In the genomic region with DNA sequence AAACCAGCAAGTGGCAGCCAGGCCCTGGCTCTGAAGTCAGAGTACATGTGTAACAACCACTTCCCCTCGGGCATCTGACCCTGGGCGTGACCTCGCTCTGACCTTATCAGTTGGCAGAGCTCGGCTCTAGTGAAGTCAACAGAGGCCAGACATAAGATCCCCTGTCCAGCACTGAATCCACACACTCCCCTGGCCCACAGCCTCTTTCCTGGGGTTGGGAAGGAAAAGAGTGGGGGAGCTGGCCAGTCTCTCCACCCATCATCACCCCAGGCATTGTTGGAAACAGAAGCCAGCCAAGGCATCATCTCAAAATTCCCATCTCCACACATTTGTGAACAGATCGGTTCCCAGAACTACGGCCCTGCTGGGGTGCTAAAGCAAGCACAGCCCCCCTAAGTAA, we compare ENCODE assay signal across 17 mouse cellular contexts.
DNase-seq lines count a peak whose midpoint lies in the region; ATAC-seq and TF ChIP-seq lines count a peak whose summit lies in the region.
"Had no signal": no experiment of that assay in that cellular context is flagged by ENCODE, and none has a peak within 500 bp of the region (broad histone marks: within the 10 kb centered on the region; RNA-seq: fewer than 3 reads in every experiment).

No protein-coding gene starts in this region.

- H3K36me3 ChIP-seq in heart, embryonic 11.5 days (ENCODE audit: control insufficient read depth, insufficient read depth, low read length): no peaks in the 10 kb centered on the region
- H3K36me3 ChIP-seq: hindbrain, embryonic 15.5 days had no signal

- WGBS in heart, embryonic 11.5 days (ENCODE audit: insufficient replicate concordance): 17% methylated on average over 6 of the region's 6 CpGs
- WGBS in lung, adult 2 months: 48% methylated on average over 6 of the region's 6 CpGs

- H3K9ac ChIP-seq in heart, embryonic 11.5 days (ENCODE audit: low read depth, low read length): no peak overlapping the region
- H3K9ac ChIP-seq: hindbrain, embryonic 15.5 days; liver, embryonic 14.5 days had no signal

- H3K27ac ChIP-seq in heart, embryonic 11.5 days (ENCODE audit: low read depth, low read length): no peak overlapping the region
- H3K27ac ChIP-seq: gastrocnemius, adult 2 months; hindbrain, embryonic 15.5 days; liver, embryonic 14.5 days had no signal

- H3K4me2 ChIP-seq in heart, embryonic 11.5 days: no peak overlapping the region; the same call in 1 of the 2 replicates
- H3K4me2 ChIP-seq: hindbrain, embryonic 15.5 days; midbrain, embryonic 11.5 days had no signal

- no peak for TF ChIP-seq CTCF in lung, adult 2 months (IDR thresholded peaks at IDR 0.05; ENCODE audit: insufficient read depth, low read length)

- no peaks in the 10 kb centered on the region for H3K27me3 ChIP-seq in heart, embryonic 11.5 days (ENCODE audit: control insufficient read depth, insufficient read depth, low read length)
- H3K27me3 ChIP-seq: hindbrain, embryonic 15.5 days had no signal

- H3K9me3 ChIP-seq in heart, embryonic 11.5 days (replicated peaks; ENCODE audit: control insufficient read depth, low read length): no peaks in the 10 kb centered on the region
- H3K9me3 ChIP-seq: hindbrain, embryonic 15.5 days had no signal

- ATAC-seq in heart, embryonic 11.5 days (replicated peaks; ENCODE audit: insufficient number of reproducible peaks, low FRiP score, low TSS enrichment): no peak
- no peak for ATAC-seq in granulocyte monocyte progenitor cell, adult 5-6 weeks (replicated peaks; ENCODE audit: poor library complexity, severe bottlenecking)

- peak; percentile 95 for DNase-seq in heart, adult 11 months
- DNase-seq in lung, adult 2 months: peak; percentile 16
- DNase-seq in lung, postnatal 14 days: no peak
- DNase-seq in heart, postnatal 4 days: peak; percentile 43
- DNase-seq in lung, postnatal 25 days (ENCODE audit: low spot score): peak; percentile 12
- DNase-seq in frontal cortex, postnatal 36 days (ENCODE audit: low spot score in 2 of 2): no peak
- DNase-seq: cerebellum, postnatal 25 days; gastrocnemius, adult 2 months; kidney, postnatal 10 days; layer of hippocampus, postnatal 36 days; thymus, adult 2 months had no signal

- no peak overlapping the region for H3K4me3 ChIP-seq in heart, embryonic 11.5 days (ENCODE audit: low read depth, low read length)
- H3K4me3 ChIP-seq in lung, adult 2 months (replicated peaks; ENCODE audit: extremely low read depth, low read depth, low read length): no peak overlapping the region
- H3K4me3 ChIP-seq: erythroblast, embryonic 14.5 days; gastrocnemius, adult 2 months; hindbrain, embryonic 15.5 days had no signal

- H3K4me1 ChIP-seq in heart, embryonic 11.5 days (ENCODE audit: control insufficient read depth, insufficient read depth, low read length): peaks cover 10% of the 10 kb centered on the region
- H3K4me1 ChIP-seq in lung, adult 2 months (ENCODE audit: control insufficient read depth, insufficient read depth, low read length): peaks cover 3% of the 10 kb centered on the region; the same call in 1 of the 2 replicates
- H3K4me1 ChIP-seq: hindbrain, embryonic 15.5 days had no signal

- TF ChIP-seq POLR2A in lung, adult 2 months (IDR thresholded peaks at IDR 0.05; ENCODE audit: borderline replicate concordance, extremely low read depth, low read depth, low read length): no peak

Comparison
In these comparisons a context has a peak if more than half of its experiments do, and no peak if none do; other contexts are left out.
1. DNase-seq: peak in heart, adult 11 months (single experiment), lung, adult 2 months (single experiment), heart, postnatal 4 days (single experiment) and lung, postnatal 25 days (single experiment); none in lung, postnatal 14 days (single experiment) and frontal cortex, postnatal 36 days (0 of 2).